Mouse (Mus musculus): ENCODE measurements around the gene Zc3h10. TPM values are rescaled to one million over a fixed set of nuclear protein-coding genes. Genes with fewer than 3 reads are reported as not detected.

The Zc3h10 gene
- polyA plus RNA-seq, 1 experiment: 6.0 TPM

DNA sequence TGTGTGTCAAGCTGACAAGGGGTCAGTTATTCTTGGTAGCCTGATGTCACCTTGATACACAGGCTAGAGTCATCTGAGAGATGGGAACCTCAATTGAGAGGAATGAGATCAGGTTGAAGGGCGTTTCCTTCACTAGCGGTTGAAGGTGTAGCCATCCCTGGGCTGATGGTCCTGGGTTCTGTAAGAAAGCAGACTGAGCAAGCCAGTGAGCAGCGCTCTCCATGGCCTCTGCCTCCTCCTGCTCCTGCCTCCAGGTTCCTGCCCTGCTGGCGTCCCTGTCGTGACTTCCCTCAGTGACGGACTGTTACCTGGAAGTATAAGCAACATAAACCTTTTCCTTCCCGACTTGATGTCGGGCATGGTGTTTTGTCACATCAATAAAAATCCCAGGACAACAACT lies 44.0 kb downstream of the Zc3h10 start:
- Histone ChIP-seq H3K4me3 (ENCODE audit: insufficient read depth, low read length) (no peak overlapping the region), H3K4me1 (ENCODE audit: control insufficient read depth, insufficient read depth, low read length) (peaks cover 2% of the 10 kb centered on the region; the same call in 1 of the 2 replicates), H3K27ac (ENCODE audit: insufficient read depth, low read length) (no peak overlapping the region)
- TF ChIP-seq CTCF (IDR thresholded peaks at IDR 0.05; ENCODE audit: borderline replicate concordance, insufficient read depth, low read length) (no peak), POLR2A (IDR thresholded peaks at IDR 0.05; ENCODE audit: low read depth, low read length) (no peak)

DNA sequence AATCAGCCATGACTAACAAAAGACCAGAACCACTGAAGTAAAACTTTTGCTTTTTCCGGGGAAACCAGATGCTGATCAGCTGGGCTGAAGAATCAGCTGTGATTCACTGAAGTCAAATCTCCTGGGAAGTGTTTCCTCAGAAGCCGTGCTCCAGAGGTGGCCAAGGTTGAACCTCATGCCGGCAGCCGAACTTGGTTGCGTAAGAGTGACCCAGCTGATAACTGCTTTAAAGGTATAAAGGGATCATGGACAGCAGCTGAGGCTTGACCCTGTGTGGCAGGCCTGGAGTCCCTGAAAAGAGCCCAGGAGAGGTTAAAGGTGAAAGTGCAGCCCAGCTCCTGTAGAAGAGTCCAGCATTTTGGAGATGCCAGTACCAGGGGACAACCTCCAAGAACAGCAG lies 45.2 kb downstream of the Zc3h10 start:
- Histone ChIP-seq H3K4me1 (ENCODE audit: control insufficient read depth, insufficient read depth, low read length) (peaks cover 2% of the 10 kb centered on the region; the same call in 1 of the 2 replicates), H3K4me3 (ENCODE audit: insufficient read depth, low read length) (no peak overlapping the region), H3K27ac (ENCODE audit: insufficient read depth, low read length) (no peak overlapping the region)
- TF ChIP-seq POLR2A (IDR thresholded peaks at IDR 0.05; ENCODE audit: low read depth, low read length): no peak
- TF ChIP-seq CTCF (IDR thresholded peaks at IDR 0.05; ENCODE audit: borderline replicate concordance, insufficient read depth, low read length): no peak

DNA sequence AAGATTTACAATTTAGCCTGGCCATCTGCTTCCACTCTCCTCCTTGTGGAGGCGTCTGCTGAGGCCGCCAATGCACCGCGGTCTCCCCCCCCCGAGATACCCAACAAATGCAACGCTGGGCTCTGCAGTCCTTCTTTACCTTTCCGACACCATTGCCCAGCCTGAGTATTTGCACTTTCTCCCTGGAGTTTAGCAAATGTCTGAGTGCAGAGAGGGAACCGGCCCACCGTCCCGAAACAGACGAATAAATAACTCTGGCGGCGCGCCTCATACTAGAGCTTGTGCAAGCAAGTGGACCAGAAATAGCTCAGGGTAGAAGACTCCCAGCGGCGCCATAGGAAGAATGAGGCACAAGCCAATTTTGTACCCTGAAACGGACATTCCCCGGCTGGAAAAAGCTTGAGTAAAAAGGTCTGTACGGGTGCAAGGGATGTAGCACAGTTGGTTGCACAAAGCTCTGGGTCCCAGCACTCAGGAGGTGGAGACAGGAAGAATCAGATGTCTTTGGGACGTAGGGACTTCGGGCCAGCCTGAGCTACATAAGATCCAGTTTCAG lies 48.4 kb downstream of the Zc3h10 start:
- Histone ChIP-seq H3K4me3 (ENCODE audit: insufficient read depth, low read length) (peak overlapping the region; percentile 55), H3K4me1 (ENCODE audit: control insufficient read depth, insufficient read depth, low read length) (0 out of 2 replicates have a peak, but pooled peaks cover 7% of the 10 kb centered on the region), H3K27ac (ENCODE audit: insufficient read depth, low read length) (peak overlapping the region; percentile 53)
- no peak for TF ChIP-seq CTCF (IDR thresholded peaks at IDR 0.05; ENCODE audit: borderline replicate concordance, insufficient read depth, low read length)
- peak; percentile 51 for TF ChIP-seq POLR2A (IDR thresholded peaks at IDR 0.05; ENCODE audit: low read depth, low read length)

DNA sequence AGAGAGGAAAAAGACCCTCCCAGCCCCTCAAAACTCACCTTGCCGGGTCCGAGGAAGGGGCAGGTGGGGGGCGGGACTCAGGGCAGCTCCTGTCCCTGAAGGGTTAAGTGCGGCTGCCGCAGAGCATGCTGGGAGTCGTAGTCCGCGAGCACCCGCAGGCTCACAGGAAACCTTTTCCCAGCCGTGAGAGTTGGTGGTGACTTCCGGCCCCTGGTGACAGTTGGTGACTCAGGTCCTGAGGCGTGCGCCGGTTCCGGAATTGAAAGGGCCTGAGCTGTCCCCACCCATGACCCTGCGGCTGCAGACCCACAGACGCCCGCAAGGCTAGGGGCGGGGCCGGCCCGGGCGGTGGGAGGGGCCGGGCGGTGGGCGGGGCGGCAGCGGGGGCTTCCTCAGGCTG lies 49.0 kb downstream of the Zc3h10 start, which contains the start of gene Myl6b:
Gene Myl6b, minus strand, starts transcription at position 96 of the 400 bp plus-strand sequence.
- H3K27ac ChIP-seq (ENCODE audit: insufficient read depth, low read length): peak within 1 kb of the TSS; percentile 53
- TF ChIP-seq POLR2A (IDR thresholded peaks at IDR 0.05; ENCODE audit: low read depth, low read length) (no peak), CTCF (IDR thresholded peaks at IDR 0.05; ENCODE audit: borderline replicate concordance, insufficient read depth, low read length) (no peak)
- H3K4me1 ChIP-seq (ENCODE audit: control insufficient read depth, insufficient read depth, low read length): 0 out of 2 replicates have a peak, but pooled peaks cover 7% of the 10 kb centered on the region
- H3K4me3 ChIP-seq (ENCODE audit: insufficient read depth, low read length): peak within 1 kb of the TSS; percentile 55

DNA sequence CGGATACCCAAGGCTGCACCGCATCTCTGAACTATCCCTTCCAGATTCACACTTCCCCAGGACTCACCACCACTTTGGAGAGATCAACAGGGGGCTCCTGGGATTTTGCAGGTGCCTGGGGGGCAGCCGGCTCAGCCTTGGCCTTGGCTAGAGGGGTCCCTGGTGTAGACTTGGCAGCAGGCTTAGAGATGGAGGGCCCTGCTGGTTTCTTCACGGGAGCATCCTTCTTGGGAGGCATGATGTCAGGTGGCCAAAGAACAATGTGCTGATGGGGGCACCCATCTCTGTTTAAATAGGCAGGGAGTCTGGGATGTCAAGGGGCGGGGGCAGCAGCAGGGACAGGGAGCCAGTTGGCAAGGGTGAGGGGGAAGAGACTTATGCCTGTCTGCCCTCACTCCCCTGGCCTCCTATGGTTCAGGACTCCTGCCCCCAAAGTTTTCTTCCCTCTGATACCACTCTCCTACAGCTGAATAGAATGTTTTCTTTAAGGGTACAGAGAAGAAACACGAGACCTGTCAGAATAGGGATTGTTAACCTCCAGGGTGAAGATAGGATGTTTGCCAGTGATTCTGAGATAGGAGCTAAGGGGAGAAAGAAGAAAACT lies 50.3 kb downstream of the Zc3h10 start:
- no peak for TF ChIP-seq CTCF (IDR thresholded peaks at IDR 0.05; ENCODE audit: borderline replicate concordance, insufficient read depth, low read length)
- TF ChIP-seq POLR2A (IDR thresholded peaks at IDR 0.05; ENCODE audit: low read depth, low read length): no peak
- Histone ChIP-seq H3K4me3 (ENCODE audit: insufficient read depth, low read length) (no peak overlapping the region), H3K4me1 (ENCODE audit: control insufficient read depth, insufficient read depth, low read length) (0 out of 2 replicates have a peak, but pooled peaks cover 7% of the 10 kb centered on the region), H3K27ac (ENCODE audit: insufficient read depth, low read length) (no peak overlapping the region)

DNA sequence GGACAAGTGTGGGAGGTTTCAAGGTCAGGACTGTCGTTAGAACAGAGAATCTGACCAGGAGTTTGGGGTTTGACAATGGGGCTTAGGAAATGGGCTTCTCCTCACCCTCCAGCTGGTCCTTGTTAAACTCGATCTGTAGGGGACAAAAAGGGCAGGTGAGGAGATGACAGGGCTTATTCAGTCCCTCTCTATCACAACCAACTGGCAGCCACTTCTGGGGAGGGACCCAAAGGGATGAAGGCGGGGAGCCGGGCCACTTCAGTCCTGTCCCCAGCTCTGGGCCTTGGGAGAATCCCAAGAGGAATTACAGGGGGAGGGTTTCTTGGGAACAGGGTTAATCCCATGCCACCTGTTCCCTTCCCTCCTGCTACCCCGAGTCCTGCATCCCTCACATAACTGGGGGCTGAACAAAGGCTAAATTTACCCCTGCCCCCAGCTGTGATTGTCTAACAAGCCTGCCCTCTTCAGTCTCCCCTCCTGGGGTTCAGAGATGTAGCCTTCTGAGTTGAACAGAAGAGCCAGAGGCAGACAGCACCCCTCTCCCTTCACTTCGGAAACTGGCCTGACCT lies 51.0 kb downstream of the Zc3h10 start:
- TF ChIP-seq POLR2A (IDR thresholded peaks at IDR 0.05; ENCODE audit: low read depth, low read length) (no peak), CTCF (IDR thresholded peaks at IDR 0.05; ENCODE audit: borderline replicate concordance, insufficient read depth, low read length) (no peak)
- Histone ChIP-seq H3K27ac (ENCODE audit: insufficient read depth, low read length) (no peak overlapping the region), H3K4me3 (ENCODE audit: insufficient read depth, low read length) (no peak overlapping the region), H3K4me1 (ENCODE audit: control insufficient read depth, insufficient read depth, low read length) (0 out of 2 replicates have a peak, but pooled peaks cover 5% of the 10 kb centered on the region)

DNA sequence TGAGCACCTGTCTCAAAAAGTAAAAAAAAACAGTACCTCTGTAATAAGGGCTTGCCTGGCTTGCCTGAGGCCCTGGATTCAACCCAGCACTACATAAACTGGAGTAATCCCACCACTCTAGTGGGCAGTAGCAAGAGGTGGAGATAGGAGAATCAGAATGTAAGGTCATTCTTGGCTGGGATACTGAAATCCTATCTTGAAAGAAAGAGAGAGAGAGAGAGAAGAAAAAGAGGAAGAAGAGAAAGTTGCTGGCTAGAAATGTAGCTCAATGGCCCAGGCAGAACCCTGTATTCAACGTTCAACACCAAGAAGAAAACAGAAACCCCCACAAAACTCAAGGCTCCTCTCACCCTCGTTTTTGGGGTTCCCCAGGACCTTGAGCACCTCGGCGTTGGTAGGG lies 51.7 kb downstream of the Zc3h10 start:
- Histone ChIP-seq H3K4me3 (ENCODE audit: insufficient read depth, low read length) (no peak overlapping the region), H3K27ac (ENCODE audit: insufficient read depth, low read length) (no peak overlapping the region), H3K4me1 (ENCODE audit: control insufficient read depth, insufficient read depth, low read length) (0 out of 2 replicates have a peak, but pooled peaks cover 5% of the 10 kb centered on the region)
- TF ChIP-seq CTCF (IDR thresholded peaks at IDR 0.05; ENCODE audit: borderline replicate concordance, insufficient read depth, low read length) (no peak), POLR2A (IDR thresholded peaks at IDR 0.05; ENCODE audit: low read depth, low read length) (no peak)

DNA sequence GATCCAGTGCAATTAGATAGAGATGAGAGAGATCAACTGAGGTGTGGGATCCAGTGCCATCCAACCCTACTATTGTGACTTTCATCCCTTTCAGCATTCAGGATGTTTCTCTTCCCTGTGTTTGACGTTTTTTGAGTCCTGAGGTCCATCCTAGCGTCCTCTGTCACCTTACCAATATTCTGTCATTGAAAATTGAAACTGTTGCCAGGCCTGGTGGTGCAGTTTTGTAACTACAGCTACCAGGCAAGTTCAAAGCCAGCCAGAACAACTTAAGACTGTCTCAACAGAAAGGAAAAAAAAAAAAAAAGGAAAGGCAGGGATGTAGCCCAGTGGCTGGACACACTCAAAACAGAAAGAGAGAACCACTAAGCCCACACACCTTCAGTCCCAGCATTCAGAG lies 52.3 kb downstream of the Zc3h10 start:
- TF ChIP-seq POLR2A (IDR thresholded peaks at IDR 0.05; ENCODE audit: low read depth, low read length) (no peak), CTCF (IDR thresholded peaks at IDR 0.05; ENCODE audit: borderline replicate concordance, insufficient read depth, low read length) (no peak)
- Histone ChIP-seq H3K4me1 (ENCODE audit: control insufficient read depth, insufficient read depth, low read length) (0 out of 2 replicates have a peak, but pooled peaks cover 5% of the 10 kb centered on the region), H3K4me3 (ENCODE audit: insufficient read depth, low read length) (peak overlapping the region; percentile 85), H3K27ac (ENCODE audit: insufficient read depth, low read length) (no peak overlapping the region)

DNA sequence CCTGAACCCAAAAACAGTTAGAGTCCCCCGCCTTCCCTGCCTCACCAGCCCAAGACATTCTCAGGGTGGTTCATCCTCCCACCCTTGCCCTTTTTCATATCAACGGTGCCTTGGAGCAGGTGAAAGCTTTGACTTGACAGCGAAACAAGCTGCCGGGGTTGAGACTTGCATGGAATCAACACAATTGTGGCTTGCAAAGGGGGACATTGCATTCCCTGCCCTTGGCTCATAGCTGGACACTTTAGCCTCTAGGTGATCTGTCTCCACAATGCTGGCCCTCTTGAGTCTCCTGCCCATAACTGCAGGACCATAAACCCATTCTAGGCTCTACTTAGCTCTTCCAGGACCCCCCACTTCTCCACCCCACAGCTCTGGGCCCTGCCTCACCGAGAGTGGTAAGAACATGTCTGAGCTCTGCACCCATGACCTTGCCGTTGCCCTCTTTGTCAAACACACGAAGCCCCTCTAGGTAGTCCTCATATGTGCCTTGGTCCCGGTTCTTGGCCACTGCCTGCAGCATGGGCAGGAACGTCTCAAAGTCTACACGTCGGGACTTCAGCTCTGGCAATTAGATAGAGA lies 52.8 kb downstream of the Zc3h10 start:
- peak overlapping the region; percentile 84 for H3K27ac ChIP-seq (ENCODE audit: insufficient read depth, low read length)
- TF ChIP-seq CTCF (IDR thresholded peaks at IDR 0.05; ENCODE audit: borderline replicate concordance, insufficient read depth, low read length): no peak
- TF ChIP-seq POLR2A (IDR thresholded peaks at IDR 0.05; ENCODE audit: low read depth, low read length): peak; percentile 18; the same call in 1 of the 2 replicates
- peak overlapping the region; percentile 85 for H3K4me3 ChIP-seq (ENCODE audit: insufficient read depth, low read length)
- 0 out of 2 replicates have a peak, but pooled peaks cover 5% of the 10 kb centered on the region for H3K4me1 ChIP-seq (ENCODE audit: control insufficient read depth, insufficient read depth, low read length)

Measured in embryonic fibroblast, embryonic 13.5 days (primary cell).